Mouse (Mus musculus): Measurements from ENCODE around the gene Vps13a. TPM values are rescaled to one million over a fixed set of nuclear protein-coding genes. Genes with fewer than 3 reads are reported as not detected.
A peak's percentile ranks its signal among the peaks of the same experiment; 100 is the strongest.

Vps13a gene
- polyA plus RNA-seq, 2 experiments from 2014 or later, result 32.7 to 45.3 TPM

DNA sequence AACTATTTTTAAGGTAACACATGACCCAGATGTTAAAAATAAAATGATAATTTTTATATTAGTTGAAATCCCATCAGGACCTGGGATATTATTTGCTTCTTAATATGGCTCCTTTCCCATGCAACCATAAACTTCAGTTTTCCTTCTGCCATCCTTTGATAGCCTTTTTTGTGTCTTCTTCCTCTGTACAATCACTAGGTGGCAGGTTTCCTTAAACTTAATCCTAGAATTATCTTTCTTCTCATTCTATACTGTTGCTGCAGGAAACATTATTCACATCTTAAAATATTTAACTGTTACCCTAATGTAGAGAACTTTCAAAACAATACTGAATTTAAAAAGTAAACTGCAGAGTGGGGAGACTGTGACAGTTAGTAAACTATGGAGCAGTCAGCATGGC lies 24.9 kb downstream of the Vps13a start:
- ATAC-seq, result no peak

GRCm38 (mm10) chr19:16755226-16755625 lies 25.5 kb downstream of the Vps13a start:
- no peak for ATAC-seq

GRCm38 (mm10) chr19:16753151-16753550 lies 27.6 kb downstream of the Vps13a start:
- ATAC-seq, result no peak

DNA sequence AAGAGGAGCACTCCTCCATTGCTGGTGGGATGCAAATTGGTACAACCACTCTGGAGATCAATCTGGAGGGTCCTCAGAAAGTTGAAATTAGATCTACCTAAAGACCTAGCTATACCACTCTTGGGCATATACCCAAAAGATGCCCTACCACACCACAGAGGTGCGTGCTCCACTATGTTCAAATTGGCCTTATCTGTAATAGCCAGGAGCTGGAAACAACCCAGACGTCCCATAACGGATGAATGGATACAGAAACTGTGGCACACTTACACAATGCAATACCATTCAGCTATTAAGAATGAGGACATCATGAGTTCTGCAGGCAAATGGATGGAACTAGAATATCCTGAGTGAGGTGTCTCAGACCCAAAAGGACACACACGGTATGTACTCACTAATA lies 43.9 kb downstream of the Vps13a start:
- no peak for ATAC-seq

DNA sequence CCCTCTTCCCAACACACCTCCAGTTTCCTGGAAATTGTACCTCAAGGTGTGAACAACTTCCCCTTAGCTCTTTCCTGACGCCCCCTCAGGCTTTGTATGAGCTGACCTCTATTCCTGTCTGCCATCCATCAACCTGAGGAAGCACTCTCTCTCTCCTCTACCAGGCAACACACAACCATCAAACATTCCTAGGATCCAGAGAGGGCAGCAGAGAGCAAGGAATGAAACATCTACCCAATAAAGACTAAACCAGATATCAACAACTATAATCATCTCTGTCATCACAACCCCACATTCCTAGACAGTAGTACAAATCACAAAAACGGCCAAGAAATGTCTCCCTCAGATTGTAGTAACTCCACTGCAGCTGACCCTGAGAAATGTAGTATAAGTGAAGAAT lies 52.0 kb downstream of the Vps13a start:
- no peak for ATAC-seq

- ATAC-seq, result no peak
Observed at GRCm38 (mm10) chr19:16715249-16715648, 65.5 kb downstream of the Vps13a start.

DNA sequence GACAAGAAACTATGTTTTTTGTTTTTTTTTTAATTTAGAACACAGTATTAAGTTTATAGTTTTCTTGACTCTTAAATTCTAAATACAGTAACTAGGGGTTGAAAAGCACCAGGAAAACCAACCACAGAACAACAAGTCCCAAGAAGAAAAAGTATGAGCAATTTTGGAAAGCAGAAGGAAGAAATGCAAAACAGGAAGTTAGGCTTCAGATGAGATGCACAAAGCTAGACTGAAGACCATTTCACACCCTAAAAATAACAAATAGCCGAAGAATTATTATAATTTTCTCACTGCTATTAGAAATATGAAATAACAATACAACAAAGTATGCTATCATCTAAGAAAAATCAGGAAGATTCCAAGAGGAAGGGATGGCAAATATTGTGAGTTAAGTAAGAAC lies 78.9 kb downstream of the Vps13a start:
- ATAC-seq, result no peak

- peak; percentile 29 for ATAC-seq
Observed at GRCm38 (mm10) chr19:16684922-16685321, 95.8 kb downstream of the Vps13a start.

GRCm38 (mm10) chr19:16684210-16684609 lies 96.5 kb downstream of the Vps13a start:
- ATAC-seq, result no peak

GRCm38 (mm10) chr19:16625610-16626395 lies 154.9 kb downstream of the Vps13a start:
- ATAC-seq, result no peak

GRCm38 (mm10) chr19:16624994-16625393 lies 155.7 kb downstream of the Vps13a start:
- ATAC-seq, result no peak

GRCm38 (mm10) chr19:16623154-16623553 lies 157.6 kb downstream of the Vps13a start:
- no peak for ATAC-seq

- ATAC-seq, result no peak
Observed at GRCm38 (mm10) chr19:16607634-16608033, 173.1 kb downstream of the Vps13a start.

GRCm38 (mm10) chr19:16602026-16602425 lies 178.7 kb downstream of the Vps13a start:
- ATAC-seq, result no peak

GRCm38 (mm10) chr19:16599298-16599970 lies 181.3 kb downstream of the Vps13a start:
- peak; percentile 63 for ATAC-seq

DNA sequence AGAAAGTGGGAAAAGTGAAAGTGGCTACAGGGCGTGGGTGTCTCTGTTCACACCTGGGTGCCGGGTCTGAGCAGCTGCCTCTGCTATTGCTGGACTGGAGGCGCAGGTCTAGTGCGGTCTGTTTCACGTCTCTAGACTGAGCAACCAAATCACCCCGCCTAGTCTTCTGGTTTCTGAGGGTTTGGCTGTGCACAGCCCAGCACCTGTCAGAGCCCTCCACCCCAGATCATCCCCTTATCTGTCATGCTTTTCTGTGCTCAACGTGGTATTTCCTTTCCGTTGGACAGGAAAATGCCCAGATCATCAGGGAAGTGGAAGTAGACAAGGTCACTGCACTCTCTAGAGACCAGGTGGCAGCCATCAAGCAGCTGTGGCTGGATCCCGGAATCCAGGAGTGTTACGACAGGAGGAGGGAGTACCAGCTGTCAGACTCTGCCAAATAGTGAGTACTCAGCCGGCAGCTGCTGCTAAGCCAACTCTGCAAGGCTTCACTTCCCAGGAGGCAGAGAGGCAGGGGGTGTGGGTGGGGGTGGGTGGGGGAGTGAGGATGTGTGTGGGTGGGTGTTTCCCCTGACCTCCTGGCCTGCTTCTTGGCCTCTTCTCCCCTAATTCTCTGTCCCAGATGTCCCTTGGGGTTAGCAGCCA lies 182.0 kb downstream of the Vps13a start:
- ATAC-seq, result no peak

DNA sequence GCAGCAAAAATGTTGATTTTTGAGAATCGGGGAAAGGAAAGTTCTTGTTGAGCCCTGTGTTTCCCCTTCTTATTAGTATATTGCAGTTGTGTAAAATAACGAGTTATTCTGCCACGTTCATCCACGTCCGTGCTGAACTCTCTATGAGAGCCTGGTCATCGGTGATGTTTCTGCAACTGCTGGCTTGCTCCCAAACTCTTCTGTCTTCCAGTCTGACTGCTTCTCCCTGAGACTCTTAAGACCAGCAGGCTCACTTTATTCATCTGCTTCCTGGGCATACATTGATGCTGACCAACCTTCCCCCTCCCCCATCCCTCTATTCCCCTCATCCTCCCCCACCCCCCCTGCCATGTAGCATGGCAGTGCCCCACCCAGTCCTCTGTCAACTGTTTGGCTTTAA lies 183.5 kb downstream of the Vps13a start:
- ATAC-seq, result no peak

DNA sequence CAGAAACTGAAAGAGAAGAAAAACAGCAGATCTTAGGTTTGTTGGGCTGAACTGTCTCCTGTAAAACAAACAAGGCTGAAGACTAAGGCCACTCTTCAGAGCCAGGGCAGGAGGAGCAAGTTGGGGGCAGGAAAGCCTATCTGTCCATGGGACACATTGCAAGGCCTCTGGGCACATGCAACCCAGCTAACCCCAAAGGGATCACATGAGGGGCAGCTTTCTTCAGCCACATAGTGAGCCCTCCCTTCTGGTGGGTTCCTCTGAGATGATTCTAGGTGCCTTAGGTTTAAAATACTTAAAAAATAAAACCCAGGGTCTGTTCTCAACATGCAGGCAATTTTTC lies 186.8 kb downstream of the Vps13a start:
- ATAC-seq, result no peak

GRCm38 (mm10) chr19:16593256-16593974 lies 187.3 kb downstream of the Vps13a start:
- ATAC-seq, result no peak

- ATAC-seq, result peak; percentile 53
Observed at GRCm38 (mm10) chr19:16585379-16585778, 195.4 kb downstream of the Vps13a start.

GRCm38 (mm10) chr19:16584546-16584945 lies 196.2 kb downstream of the Vps13a start:
- no peak for ATAC-seq

DNA sequence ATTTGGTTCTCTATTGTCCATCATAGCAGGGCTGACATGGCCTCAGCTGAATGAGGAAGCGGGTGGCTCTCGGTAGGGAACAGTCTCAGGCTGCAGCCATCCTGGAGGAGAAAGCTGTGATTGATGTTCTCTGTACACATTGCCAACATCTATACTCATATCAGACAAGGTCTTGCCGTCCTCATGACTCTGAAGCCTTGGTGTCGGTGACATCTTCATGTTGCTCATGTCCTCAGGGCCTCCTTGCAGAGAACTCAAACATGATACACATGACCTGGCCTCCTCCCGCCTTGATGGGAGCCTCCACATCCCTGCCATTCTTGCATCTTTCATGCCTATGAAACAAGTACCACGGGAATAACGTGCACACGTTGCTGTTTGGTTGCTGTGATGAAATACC lies 200.2 kb downstream of the Vps13a start:
- no peak for ATAC-seq

DNA sequence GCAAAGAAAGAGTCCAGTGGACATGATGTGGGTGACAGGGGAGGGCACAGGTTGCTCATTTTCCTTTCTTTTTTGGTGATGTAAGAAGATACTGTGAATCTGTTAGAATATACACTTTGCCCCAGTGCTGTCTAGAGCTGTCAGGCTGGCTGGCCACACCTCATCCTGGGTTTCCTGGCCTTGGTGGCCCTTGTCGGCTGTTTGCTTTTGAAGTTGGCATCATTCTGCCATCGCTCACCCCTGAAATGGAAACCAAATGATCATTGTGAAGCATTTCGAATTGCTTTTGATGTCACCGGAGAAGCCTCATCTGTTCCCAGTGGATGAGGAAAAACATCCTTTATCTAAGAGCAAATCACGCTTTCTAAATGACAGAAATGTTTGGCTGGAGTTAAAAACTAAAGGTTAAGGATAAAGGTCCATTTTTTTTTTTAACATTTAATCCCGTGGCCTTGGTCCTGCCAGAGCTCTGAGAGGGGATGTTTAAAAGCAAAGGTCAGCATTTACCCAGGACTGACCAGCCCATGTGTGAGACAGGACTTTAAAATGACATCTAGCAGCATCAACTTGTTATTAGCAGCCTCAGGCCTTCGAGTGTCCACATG lies 201.0 kb downstream of the Vps13a start:
- ATAC-seq, result no peak
